ENCODE assay signal across 7 mouse cellular contexts in genomic region chr1:60409168-60409828, GRCm38 (mm10). TPM values are rescaled to one million over a fixed set of nuclear protein-coding genes. Genes with fewer than 3 reads are reported as not detected.
DNase-seq lines count a peak whose midpoint lies in the region; ATAC-seq lines count a peak whose summit lies in the region.

Gene Abi2 (plus strand): TSS chr1:60409619.

- peak within 1 kb of the TSS; percentile 96 for H3K4me3 ChIP-seq in embryonic facial prominence, embryonic 10.5 days
- peak within 1 kb of the TSS; percentile 92 for H3K4me3 ChIP-seq in midbrain, embryonic 11.5 days (ENCODE audit: low read depth, low read length)

- peak within 1 kb of the TSS; percentile 98 for H3K27ac ChIP-seq in embryonic facial prominence, embryonic 10.5 days (replicated peaks)
- H3K27ac ChIP-seq in midbrain, embryonic 11.5 days (ENCODE audit: low read depth, low read length), result peak within 1 kb of the TSS; percentile 96

- no peaks in the 10 kb centered on the region for H3K9me3 ChIP-seq in embryonic facial prominence, embryonic 10.5 days
- H3K9me3 ChIP-seq in midbrain, embryonic 11.5 days (ENCODE audit: control insufficient read depth, low read length), result no peaks in the 10 kb centered on the region

- DNase-seq in adrenal gland, postnatal 14 days, result peak; percentile 96
- DNase-seq in embryonic facial prominence, embryonic 10.5 days (ENCODE audit: low spot score), result peak; percentile 96
- peak; percentile 100 for DNase-seq in heart, adult 11 months
- peak; percentile 88 for DNase-seq in kidney, adult 11 months
- peak; percentile 98 for DNase-seq in left cerebral cortex, postnatal 4 days
- peak; percentile 100 for DNase-seq in midbrain, embryonic 11.5 days (ENCODE audit: low spot score, missing footprints)
- peak; percentile 81 for DNase-seq in skeletal muscle tissue, adult 2 months (ENCODE audit: low read depth, low spot score)

- H3K36me3 ChIP-seq in embryonic facial prominence, embryonic 10.5 days (replicated peaks), result no peaks in the 10 kb centered on the region
- H3K36me3 ChIP-seq in midbrain, embryonic 11.5 days (ENCODE audit: control insufficient read depth, insufficient read depth, low read length), result no peaks in the 10 kb centered on the region

- H3K9ac ChIP-seq in midbrain, embryonic 11.5 days (ENCODE audit: low read length), result peak within 1 kb of the TSS; percentile 94

- ATAC-seq in midbrain, embryonic 11.5 days (ENCODE audit: low FRiP score), result peak; percentile 95

- WGBS in embryonic facial prominence, embryonic 10.5 days, result under 1% methylated on average over 68 of the region's 69 CpGs
- WGBS in midbrain, embryonic 11.5 days, result under 1% methylated on average over 46 of the region's 69 CpGs

- H3K27me3 ChIP-seq in embryonic facial prominence, embryonic 10.5 days (replicated peaks; ENCODE audit: low read depth, poor library complexity, severe bottlenecking), result no peaks in the 10 kb centered on the region
- H3K27me3 ChIP-seq in midbrain, embryonic 11.5 days (ENCODE audit: control insufficient read depth, insufficient read depth, low read length), result no peaks in the 10 kb centered on the region

- peak within 1 kb of the TSS; percentile 57 for H3K4me2 ChIP-seq in midbrain, embryonic 11.5 days

- peaks cover 27% of the 10 kb centered on the region for H3K4me1 ChIP-seq in embryonic facial prominence, embryonic 10.5 days
- H3K4me1 ChIP-seq in midbrain, embryonic 11.5 days (ENCODE audit: control insufficient read depth, insufficient read depth, low read length), result peaks cover 3% of the 10 kb centered on the region

- intact Hi-C loops in left cerebral cortex, postnatal 4 days (cut with DNase I), result loop anchor here (5.0 kb wide), 1 partner anchor 67 kb away; the partner anchor contains the start of gene Cyp20a1

RNA-seq across cellular contexts. Expression of gene Abi2, which starts in this region (rescaled TPM):
- 34.2 and 48.1 TPM in 2 replicates for total RNA-seq in adrenal gland, postnatal 14 days (2021)
- 48.6 and 53.6 TPM in 2 replicates for polyA plus RNA-seq in embryonic facial prominence, embryonic 10.5 days (2016; fragmentation: Nextera tagmentation; extraction: Ambion mirVana)
- total RNA-seq in left cerebral cortex, postnatal 4 days (2021), result 100 to 1,000 TPM; 472 to 486 TPM
- polyA plus RNA-seq in midbrain, embryonic 11.5 days (2014; fragmentation: Nextera tagmentation; extraction: Ambion mirVana), result 50.0 and 59.9 TPM in 2 replicates

Comparison
In these comparisons a context has a peak if more than half of its experiments do, and no peak if none do; other contexts are left out.
1. Peak in every context shown above with its lines: DNase-seq, ATAC-seq, H3K4me3 ChIP-seq and H3K27ac ChIP-seq.